Mouse (Mus musculus) cerebral cortex, adult 2 months (tissue): Measurements from ENCODE around the gene Tecr.

Experiments used
- WGBS: fragments of 180-500 bp; shearing (Covaris S2); methylation state at CpG from one replicate; pipeline ENCODE4 v1.1.7; 2018; 5-methylcytosine and 5-hydroxymethylcytosine counted together

Tecr gene

DNA sequence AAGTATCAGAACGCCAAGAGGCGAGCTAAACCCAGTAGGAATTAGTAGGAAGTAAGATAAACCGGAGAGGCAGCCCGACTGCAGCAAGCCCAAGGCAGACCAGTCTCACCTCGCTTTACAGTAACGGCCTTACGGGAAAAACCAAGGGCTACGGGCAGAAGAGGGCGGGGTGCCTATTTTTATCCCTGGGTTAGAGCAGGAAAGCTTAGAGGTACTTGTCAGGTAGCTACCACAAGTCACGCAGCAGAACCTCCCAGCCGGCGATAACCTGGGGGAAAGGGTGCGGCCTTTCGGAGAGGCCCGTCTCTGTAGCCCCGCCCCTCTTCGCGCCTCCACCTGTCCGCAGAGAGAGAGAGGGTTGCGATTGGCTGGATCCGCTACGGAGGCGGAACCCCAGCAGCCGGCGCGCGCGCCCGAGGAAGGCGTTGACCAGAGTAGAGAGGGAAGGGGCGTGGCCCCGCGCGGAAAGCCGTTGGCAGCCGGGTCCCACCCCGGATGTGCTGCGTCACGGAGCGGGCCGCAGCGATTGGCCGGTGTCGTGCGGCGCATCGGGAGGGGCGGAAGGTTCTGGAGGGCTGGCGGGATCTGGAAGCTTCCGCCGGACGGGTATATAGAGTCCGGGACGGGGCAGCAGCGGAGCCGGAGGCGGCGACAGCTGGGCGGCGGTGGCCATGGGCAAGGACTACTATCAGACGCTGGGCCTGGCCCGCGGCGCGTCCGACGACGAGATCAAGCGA is at the start of gene Tecr, which contains the start of gene Dnajb1:
Gene Tecr (minus strand): TSS at position 311 of the 737 bp plus-strand sequence.
Gene Dnajb1 (plus strand): TSS at position 533 of the 737 bp plus-strand sequence.
- under 1% methylated on average over 69 of the region's 69 CpGs for WGBS

DNA sequence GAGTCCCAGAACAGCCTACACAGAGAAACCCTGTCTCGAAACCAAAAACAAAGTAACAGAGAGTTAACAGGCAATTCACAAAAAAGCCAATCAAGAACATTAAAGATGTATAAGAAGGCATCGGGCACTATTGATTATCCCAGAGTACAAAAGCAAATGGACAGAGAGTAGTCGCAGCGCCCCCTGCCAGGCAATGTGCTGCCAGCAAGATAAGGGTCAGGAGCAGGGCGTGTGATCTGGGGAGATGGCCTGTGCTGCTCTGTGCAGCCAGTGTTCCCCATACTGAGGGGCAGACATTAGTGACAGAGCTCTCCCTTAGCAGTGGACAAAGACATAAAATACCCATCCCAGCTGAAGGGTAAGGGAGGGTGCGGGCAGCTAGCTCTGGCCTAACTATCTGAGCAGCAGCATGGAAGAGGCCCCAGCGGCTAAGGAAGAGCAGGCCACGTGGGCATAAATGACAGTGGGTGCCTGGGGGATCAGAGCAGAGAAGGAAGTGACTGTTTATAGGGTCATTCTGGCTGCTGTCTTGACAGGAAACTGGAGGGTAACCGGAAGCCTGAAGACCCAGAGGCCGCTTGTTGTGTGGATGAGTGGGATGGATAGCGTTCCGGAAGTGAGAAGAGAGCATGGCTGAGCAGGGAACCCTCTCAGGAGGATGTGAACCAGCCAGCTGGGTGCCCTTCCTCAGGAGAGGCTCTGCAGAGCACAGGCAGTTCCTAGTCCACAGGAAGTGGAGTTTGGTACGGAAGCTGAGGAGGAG is 48.9 kb upstream of the Tecr start:
- WGBS = 74% methylated on average over 13 of the region's 13 CpGs

DNA sequence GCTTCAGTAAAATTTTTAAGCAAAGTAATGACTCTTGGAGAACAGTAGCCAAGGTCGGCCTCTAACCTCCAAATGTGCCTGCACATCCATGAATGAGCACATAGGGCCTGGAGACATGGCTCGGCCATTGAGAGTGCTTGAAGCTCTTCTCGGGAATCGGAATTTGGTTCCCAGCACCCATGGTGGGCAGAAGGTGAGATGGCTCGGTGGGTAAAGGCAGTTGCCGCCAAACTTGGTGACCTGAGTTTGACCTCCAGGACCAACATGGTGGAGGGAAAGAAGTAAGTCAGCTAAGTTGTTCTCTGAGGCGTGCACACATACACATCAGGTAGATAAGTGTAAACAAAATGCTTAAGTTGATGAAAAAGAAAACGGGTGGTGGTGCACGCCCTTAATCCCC is 48.3 kb upstream of the Tecr start:
- WGBS = 91% methylated on average over 9 of the region's 9 CpGs

DNA sequence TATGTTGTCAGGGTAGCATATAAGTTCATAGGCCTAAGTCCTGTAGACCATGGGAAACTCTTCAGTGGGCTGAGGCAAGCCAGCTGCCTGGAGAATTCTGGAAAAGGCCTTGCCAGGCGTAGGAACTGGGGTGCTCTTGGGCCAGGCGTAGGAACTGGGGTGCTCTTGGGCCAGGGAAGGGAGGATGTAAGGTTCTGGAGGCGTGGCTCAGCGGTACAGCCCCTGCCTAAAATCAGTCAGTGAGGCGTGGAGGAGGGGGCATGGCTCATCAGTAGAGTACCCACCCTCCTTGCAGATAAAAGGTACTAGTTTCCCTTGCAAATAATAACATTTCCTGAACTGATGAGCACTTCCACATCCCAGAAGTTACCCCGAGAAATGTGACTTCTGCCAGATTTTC is 47.0 kb upstream of the Tecr start:
- whole genome bisulfite sequencing = 95% methylated on average over 6 of the region's 6 CpGs

DNA sequence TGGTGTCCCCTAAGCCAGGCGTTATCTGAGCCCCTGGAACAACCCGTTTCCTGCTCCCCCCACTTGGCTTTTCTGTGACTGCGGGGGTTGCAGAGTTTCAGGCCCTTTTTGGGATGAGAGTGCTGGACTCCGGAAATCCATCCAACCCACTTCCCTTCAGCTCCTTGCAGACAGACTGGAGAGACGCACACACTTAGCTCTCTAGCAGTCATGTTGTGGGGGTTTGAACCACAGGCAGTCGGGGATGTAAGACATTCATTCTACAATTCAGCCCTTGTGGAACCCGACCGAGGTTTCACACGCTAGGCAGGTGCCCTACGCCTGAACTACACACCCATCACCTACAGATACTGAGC is 45.9 kb upstream of the Tecr start:
- WGBS = 16% methylated on average over 10 of the region's 10 CpGs

DNA sequence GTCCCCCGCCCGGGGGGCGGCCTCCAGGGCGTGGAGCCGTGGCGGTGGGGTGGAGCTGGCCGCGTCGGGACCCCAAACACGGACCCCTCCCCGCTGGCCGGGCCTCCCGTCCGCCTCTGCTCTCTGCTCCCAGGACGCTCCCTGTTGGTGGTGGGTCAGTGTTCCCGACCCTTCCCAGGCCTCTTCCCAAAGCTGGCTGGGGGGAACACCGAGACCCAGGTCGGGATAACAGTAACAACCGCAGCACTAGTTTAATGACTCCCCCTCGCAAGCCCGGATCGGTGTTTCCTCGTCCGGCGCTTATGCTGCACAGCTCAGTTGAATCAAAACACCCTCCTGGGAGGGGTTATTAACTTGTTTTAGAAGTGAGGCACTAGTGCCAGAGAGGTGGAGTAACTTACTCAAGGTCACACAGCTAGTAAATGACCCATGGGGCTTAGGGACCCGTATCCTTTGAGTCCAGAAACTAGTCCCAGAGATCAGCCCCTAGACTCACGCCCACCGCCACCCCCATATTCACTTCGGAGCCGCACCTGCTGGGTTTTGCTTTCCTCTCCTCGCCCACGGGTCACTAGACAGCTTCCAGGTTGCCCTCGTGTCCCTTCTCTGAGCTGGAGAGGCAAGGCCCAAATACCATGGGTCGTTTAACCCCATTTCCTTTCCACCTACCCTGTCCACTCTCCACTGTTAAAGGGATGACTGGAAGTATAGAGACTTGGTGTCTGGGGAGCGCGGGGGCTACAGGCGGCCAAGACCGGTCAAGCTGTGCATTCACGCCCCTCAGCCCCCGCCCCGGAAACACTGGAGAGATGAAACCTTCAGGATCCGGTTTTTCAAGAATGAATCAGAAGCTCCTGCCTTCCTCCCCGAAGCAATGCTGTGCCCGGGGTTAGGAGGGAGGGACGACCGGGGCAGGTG is 45.2 kb upstream of the Tecr start:
- WGBS = 1% methylated on average over 46 of the region's 46 CpGs

DNA sequence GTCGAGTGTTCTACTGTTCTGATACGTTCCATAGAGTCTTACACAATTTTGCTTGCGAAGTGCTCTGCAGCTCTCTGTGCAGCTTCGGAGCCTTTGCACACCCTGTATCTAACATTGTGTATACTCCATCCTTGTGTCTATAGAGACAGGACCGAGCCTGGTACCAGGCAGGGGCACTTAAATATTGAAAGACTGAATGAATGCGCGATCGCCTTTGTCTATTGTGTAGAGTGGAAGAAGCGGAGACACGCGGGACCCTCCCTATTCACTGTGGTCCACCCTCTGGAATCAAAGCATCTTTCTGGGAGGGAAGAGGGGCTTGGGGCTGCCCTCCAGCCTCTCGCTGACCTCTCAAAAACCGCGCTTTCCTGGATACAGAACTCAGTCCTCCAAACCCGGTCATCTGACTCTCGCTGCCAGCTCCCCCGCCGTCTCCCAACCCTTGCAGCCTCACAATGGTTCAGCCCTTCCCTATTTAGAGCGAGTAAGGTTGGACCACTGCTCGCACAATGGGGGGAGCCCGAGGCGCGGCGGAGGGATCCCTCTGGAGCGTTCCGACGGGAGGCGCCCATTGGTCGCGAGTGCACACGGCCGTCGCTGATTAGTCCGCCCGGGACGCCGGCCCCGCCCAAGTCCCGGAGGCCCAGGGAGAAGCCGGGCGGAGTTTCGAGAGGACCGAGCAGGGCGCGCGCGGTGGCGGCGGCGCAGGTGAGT is 44.4 kb upstream of the Tecr start, which contains the start of gene Gipc1:
Gene Gipc1 (plus strand): TSS at position 648 of the 714 bp plus-strand sequence.
- 2% methylated on average over 48 of the region's 50 CpGs for WGBS

DNA sequence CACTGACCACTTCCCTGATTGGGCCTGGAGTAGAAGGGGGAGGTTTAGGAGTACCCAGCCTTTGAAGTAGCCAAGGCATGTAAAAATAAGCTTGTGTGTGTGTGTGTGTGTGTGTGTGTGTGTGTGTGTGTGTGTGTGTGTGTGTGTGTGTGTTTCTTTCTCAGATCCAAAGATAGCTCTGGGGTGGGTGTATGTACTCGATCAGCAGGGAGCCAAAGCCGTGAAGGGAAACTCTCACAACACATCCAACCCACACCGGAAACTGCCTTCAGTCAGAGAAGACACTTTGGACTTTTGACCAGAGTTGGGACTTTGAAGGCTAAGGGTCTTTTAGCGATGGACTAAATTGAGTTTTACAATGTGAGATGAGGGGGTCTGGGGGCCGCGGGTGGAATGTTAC is 41.9 kb upstream of the Tecr start:
- WGBS = 67% methylated on average over 6 of the region's 6 CpGs

DNA sequence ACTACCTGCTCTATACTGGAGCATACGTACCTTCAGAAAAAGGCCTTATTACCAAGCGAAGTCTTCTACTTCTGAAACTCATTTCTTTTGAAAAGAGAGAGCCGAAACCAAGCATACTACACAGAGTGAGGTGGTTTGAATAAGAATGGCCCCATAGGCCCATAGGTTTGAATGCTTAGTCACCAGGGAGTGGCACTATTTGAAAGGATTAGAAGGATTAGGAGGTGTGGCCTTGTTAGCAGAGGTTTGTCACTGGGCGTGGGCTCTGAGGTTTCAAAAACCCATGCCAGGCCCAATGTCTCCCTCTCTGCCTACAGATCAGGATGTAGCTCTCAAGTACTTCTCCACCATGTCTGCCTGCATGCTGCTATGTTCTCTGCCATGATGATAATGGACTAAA is 40.3 kb upstream of the Tecr start:
- 97% methylated on average over 4 of the region's 4 CpGs for WGBS

DNA sequence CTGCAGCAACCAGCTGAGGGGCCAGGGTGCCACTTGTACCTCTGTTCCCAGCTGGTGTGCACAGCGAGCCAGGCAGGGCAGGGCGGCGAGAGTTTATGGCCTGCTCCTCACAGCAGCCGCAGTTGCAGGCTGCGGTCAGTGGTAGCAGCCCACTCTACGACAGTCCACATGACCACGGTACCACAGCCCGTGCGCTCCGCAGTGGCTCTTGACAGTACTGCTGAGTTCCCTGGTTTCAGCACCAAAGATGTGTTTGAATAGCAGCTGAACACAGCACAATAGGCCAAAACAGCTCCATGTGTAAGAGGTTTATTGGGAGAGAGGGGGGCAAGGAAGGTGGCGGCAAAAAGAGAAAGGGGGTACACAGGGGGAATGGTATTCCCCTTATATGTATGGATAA is 39.7 kb upstream of the Tecr start:
- WGBS = 97% methylated on average over 11 of the region's 11 CpGs

DNA sequence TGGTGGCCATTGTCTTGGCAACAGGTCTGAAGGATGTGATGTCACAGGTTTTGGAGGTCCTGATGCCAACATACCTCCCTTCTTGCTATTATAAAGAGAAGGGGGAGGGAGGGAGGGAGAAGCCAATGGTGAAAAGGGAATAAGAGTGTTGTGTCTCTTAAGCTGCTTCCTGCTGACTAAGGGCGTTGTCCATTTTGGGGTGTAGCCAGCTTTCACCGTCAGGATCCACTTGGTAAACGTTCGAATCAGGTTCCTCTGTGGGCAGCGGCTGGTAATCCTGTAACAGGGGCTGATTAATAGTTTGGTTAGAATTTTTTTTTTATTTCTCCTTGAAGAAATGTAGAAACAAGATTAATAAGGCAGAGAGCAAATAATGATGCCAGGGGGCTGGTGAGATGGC is 31.9 kb upstream of the Tecr start:
- 73% methylated on average over 5 of the region's 5 CpGs for WGBS

DNA sequence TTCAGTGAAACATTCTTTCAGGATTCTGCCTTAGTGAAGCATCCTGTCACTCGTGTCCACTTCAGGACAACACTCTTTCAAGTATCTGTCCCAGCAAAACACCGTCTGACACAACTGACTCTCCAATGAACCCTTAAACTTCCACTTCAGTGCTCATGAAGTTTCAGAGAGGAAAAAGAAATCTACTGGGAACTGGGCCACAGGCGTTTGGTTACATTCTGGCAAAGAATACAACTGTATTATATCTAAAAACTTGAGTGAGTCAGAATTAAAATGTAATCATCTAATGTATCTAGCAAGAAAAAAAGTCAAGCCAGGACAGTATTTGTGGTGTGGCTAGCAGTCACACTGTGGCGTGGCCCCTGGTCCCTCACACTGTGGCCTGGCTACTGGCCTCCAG is 31.1 kb upstream of the Tecr start:
- WGBS = 76% methylated on average over 4 of the region's 4 CpGs

DNA sequence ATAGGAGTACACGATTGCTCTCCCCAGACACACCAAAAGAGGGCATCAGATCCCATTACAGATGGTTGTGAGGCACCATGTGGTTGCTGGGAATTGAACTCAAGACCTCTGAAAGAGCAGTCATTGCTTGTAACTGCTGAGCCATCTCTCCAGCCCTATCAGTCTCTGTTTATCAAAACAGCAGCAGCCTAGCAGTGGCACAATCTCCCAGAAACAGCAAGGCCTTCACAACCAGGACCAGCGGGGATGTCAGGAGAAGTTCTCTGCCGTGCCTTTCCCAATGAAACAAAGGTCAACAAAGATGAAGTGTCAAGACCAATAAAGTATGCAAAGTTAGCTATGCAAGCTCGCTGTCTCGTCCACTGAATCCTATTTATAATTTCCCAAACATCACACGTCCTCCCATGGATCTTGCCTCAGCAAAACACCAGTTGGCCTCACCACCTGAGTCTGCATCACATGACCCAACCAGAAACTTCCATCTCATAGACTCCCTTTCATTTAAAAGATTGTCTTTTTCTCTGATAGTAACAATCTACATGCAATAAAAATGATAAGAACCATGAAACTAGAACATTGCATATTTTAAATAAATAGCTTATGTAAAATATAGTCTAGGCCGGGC is 24.4 kb upstream of the Tecr start:
- WGBS = 87% methylated on average over 7 of the region's 7 CpGs

DNA sequence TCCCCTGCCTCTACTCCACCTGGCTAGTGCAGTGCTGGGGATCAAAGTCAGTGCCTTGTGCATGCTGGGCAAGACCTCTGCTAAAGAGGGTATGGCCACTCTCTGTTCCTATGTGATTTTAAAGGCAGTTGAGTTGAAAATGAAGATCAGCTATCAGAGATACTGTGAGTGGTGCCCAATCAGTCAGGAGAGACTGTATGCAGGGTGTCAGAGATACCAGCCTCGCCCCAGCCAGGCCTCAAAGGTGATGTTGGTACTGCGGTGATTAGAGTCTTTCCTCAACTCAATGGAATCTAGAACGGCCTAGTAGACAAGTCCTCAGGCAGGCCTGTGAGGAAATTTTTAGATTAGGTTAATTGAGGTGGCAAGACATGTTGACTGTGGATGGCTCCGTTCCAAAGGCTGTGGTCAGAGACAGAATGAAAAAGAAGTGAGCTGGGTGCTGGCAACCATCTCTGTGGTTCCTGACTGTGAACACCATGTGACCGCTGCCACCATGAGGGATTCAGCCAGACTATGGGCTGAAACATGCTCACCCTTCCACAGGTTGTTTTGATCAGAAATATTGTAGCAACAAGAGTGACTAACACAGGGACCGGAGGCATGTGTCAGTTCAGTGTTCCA is 18.0 kb upstream of the Tecr start:
- 89% methylated on average over 6 of the region's 6 CpGs for WGBS

DNA sequence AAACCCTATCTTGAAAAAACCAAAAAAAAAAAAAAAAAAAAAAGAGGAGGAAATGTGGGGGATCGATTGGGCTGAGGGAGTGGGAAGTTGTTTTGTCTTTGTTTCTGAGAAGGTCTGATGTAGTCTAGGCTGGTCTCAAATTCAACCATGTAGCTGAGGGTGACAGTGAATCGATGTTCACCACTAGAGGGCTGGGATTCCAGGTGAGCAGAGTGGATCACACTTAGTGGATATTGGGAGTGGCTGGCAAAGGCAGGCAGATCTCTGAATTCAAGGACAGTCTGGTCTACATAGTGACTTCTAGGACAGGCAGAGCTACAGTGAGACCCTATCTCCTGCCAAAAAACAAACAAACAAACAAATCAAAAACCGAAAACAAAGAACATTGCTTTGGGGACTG is 17.0 kb upstream of the Tecr start:
- 39% methylated on average over 3 of the region's 3 CpGs for WGBS

DNA sequence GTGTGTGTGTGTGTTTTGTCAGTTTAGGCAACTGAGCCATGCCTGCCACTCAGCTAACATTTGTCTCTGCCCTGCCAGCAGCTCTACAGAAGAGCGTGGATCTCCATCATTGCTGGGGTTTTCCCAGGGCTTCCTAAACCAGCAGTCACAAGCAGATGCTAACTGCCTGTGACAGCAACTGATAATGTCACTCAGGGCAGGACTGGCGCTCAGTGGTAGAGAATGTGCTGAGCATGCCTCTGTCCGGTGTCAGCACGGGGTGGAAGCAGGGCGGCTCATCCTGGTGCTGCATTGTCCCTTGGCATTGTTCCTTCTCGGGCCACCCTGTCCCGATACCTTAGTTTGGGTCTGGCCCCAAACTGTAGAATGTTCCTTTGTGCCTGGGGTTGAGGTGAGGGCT is 15.8 kb upstream of the Tecr start:
- 90% methylated on average over 7 of the region's 7 CpGs for WGBS

DNA sequence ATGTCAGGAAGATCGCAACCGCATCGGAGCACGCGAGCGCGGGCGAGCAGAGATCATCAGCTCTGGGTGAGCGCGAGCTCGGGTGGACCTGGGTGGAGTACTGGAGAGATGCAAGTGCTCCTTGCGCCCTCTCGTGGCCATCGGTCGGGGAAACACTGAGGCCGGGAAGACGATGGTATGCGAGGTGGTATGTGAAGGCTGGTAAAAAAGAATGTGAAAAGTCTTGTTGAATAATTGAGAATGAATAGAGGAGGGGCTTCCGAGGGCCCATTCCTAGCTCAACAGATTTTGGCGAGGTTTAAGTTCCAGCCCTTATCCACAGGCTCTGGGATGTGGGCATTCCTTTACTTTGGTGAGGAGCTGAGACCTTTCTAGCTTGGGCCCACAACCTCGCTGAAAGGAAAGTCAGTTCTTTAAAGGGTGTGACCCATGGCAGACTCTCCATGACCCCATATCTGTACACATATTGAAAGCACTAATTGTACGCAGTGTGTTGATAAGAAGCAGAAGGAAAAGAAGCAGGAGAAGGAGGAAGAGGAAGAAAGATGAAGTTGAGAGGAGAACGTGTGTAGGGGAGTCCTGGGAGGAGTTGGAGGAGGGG is 14.7 kb upstream of the Tecr start:
- 10% methylated on average over 23 of the region's 23 CpGs for WGBS

DNA sequence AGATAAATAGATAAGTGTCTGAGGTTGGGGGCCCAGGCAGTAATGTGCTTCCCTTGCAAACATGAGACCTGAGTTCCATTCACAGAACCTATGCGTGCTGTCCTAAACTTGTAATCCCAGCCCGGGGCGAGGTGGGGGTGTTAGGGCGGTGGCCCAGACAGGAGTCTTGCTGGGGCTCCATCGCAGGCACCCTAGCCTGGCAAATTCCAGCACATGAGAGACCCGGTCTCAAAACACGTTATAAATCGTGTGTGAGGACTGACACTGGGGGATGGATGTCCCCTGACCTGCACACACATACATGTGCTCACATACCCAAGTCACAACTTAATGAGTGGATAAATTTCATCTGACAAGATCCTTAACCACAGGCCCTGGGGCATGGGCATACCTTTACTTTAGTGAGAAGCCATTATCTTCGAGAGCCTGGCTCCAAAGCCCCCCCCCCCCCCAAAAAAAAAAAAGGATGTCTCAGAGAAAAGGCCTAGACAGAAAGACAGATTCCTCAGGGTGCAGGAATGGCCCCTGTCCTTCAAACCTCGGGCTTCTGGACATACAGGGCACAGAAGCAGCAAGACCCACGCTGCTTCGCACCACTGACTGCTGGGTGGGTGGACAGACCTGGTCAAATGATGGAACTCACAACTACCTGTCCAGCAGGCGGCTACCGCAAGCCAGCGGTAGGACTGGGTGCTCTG is 14.1 kb upstream of the Tecr start:
- 49% methylated on average over 15 of the region's 15 CpGs for WGBS

DNA sequence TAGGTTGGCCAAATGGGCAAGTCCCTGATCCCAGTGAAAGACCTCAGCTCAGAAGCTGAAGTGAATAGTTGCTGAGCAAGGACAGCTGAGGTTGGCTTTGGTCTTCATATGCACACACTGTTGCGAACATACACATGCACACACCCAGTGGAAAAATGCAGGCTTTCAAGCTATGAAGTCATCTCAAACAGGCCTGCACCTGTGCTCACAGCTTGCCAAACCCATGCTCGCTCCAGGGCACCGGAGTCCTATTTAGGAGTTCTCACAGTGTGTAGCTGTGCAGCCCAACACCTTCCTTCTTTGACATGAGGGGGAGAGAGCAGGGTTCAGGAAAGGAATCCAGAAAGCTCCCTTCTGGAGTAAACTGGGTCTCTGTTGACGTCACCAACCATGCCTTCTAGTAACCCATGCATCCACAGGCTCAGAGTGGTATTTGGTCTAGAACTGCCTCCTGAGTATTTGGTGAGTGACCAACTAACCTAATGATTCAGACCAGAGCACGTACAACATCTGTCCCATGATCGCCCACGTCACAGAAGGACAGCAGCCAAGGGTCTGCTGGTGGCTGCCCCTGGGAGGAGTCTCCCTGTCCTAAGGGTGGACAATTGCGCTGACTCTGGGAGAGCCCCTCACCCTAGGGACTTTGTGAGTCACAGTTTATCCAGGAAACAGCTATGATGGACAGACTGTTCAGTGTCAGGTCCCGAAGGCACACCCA is 12.0 kb upstream of the Tecr start:
- 83% methylated on average over 9 of the region's 9 CpGs for WGBS
